Mouse (Mus musculus) ovary, adult 2 months (tissue): Measurements from ENCODE around the gene Gm3642. TPM values are rescaled to one million over a fixed set of nuclear protein-coding genes. Genes with fewer than 3 reads are reported as not detected.

Source experiments
- polyA plus RNA-seq: library from polyadenylated mRNA; depleted of rRNA; stranded (reverse); fragments of >200 nt; gene quantifications from 2 replicates; pipeline ENCODE4 v1.2.3, GENCODE M21; 2012; rRNA removed

Gm3642 gene
- polyA plus RNA-seq, result not detected in 2 replicates

DNA sequence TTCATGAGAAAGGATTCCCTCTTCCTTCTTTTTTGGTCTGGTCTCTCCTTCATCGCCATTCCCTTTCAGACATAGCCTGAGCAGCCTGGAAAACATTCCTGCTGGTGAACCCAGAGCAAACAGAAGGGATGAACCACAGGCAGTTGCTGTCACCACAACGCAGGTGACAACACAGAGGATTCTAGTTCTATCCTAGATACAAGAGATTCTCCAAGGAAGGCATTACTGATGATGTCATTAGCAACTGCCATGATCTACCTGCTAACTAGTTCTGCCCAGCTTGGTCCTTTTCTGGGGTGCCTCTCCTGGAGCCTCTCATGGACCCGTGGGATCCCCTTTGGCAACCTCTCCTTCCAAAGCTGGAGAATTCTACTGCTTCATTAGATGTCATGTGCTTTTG, at the start of gene Gm3642:
TSS of gene Gm3642 (minus strand) at position 101 of the 400 bp plus-strand sequence.

DNA sequence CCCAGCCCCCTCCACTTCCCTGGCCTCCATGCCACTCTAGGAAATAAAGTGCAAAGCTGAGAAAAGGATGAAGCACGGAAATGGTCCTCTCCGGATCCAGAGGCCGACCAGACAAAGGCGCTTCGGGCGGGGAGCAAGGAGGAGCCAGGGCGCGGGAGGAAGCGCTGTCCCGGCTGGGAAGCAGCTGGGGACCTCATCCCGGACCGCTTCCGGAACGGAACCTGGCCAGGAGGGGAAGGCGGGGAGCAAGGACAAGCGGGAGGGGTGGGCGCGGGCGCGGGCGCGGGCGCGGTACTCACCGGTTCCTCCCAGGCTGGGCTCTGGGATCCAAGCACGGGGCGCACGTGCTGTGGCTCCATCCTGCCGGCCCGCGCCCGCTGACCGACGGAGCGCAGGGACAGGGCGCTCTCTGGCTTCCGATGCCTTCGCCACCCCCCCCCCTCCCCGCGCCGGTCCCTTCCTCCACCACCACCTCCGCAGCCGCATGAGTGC, 49.5 kb upstream of the Gm3642 start, which contains the start of gene Gm3667:
TSS of gene Gm3667 (minus strand) at position 442 of the 492 bp plus-strand sequence.

Other genes with a start within 250 kb of the Gm3642 start
- gene Gm3629, start 249.7 kb downstream of the Gm3642 start, polyA plus RNA-seq, result not detected in 2 replicates
- gene Gm3460, start 217.9 kb downstream of the Gm3642 start, polyA plus RNA-seq, result not detected in 2 replicates
- gene Gm10251, start 156.1 kb downstream of the Gm3642 start, polyA plus RNA-seq, result not detected in 2 replicates
- not detected in 2 replicates for gene Gm8050, start 120.1 kb downstream of the Gm3642 start, polyA plus RNA-seq
- gene Gm3636, start 98.0 kb downstream of the Gm3642 start, polyA plus RNA-seq, result 0.35 TPM in 1 of 2 replicates, not detected in the other
- not detected in 2 replicates for gene Gm8362, start 65.9 kb downstream of the Gm3642 start, polyA plus RNA-seq
- not detected in 2 replicates for gene Gm3667, start 49.7 kb upstream of the Gm3642 start, polyA plus RNA-seq
- not detected in 2 replicates for gene Gm6356, start 133.5 kb upstream of the Gm3642 start, polyA plus RNA-seq
- not detected in 2 replicates for gene Gm10406, start 187.1 kb upstream of the Gm3642 start, polyA plus RNA-seq
- gene Gm3685, start 204.7 kb upstream of the Gm3642 start, polyA plus RNA-seq, result not detected in 2 replicates